Mouse (Mus musculus) erythroblast, embryonic 14.5 days (primary cell): ENCODE results near the gene Gm10665. TPM values are rescaled to one million over a fixed set of nuclear protein-coding genes. Genes with fewer than 3 reads are reported as not detected.
"Not testable (repeated sequence)": the region's sequence is repeated elsewhere in the genome, so short reads cannot be mapped to it uniquely, and the experiment has no call there.

Source experiments
- H3K27me3 ChIP-seq: 2 replicates; pipeline ENCODE4 v1.6.1; 2012; ENCODE audit warnings: inconsistent platforms; ENCODE audit not compliant: control insufficient read depth
- H3K36me3 ChIP-seq: 2 replicates; pipeline ENCODE4 v1.6.1; 2012; ENCODE audit warnings: mild to moderate bottlenecking, inconsistent platforms; ENCODE audit not compliant: control insufficient read depth
- H3K4me1 ChIP-seq: 2 replicates; pipeline ENCODE4 v1.6.1; 2012; ENCODE audit warnings: inconsistent platforms; ENCODE audit not compliant: control insufficient read depth
- H3K4me3 ChIP-seq: replicated peaks from 2 replicates; pipeline ENCODE3; 2012; ENCODE audit warnings: moderate library complexity, mild to moderate bottlenecking, inconsistent platforms
- H3K9me3 ChIP-seq: 2 replicates; pipeline ENCODE4 v1.6.1; 2012; ENCODE audit warnings: low read length, inconsistent platforms, mixed read lengths; ENCODE audit not compliant: control insufficient read depth
- polyA plus RNA-seq: library from polyadenylated mRNA; stranded (reverse); fragments of >175 nt; gene quantifications from 2 replicates; pipeline ENCODE4 v1.2.3, GENCODE M21; 2012

The Gm10665 gene
- polyA plus RNA-seq: not detected in 2 replicates

DNA sequence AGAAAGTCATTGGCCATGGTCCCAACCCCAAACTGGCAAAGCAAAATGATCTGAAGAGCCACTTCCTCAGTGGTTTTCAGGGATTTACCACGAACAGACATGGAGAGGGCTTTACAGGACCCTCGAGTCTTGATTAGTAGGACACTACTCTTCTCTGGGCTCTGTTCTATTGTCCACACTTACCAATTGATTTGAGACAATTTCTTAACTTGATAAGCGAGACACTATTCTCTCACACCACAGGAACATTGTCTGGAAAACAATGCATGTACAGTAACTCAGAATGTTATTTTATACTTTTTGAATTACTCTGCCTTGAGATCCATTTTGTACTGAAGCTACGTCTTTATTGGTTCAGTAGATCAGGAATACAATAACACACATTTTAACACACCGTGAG, at the start of gene Gm10665:
Gene Gm10665, minus strand, starts transcription at position 101 of the 400 bp plus-strand sequence.
- H3K36me3 ChIP-seq, H3K4me3 ChIP-seq, H3K9me3 ChIP-seq, H3K4me1 ChIP-seq, H3K27me3 ChIP-seq: not testable (repeated sequence)

GRCm38 (mm10) chr7:22499578-22499977, 35.7 kb upstream of the Gm10665 start, which contains the start of gene Vmn1r151:
Vmn1r151 (minus strand) TSS chr7:22499678.
- H3K4me1 ChIP-seq, H3K27me3 ChIP-seq, H3K36me3 ChIP-seq, H3K4me3 ChIP-seq, H3K9me3 ChIP-seq: not testable (repeated sequence)

- H3K9me3 ChIP-seq, H3K4me3 ChIP-seq, H3K4me1 ChIP-seq, H3K27me3 ChIP-seq, H3K36me3 ChIP-seq: not testable (repeated sequence)
Observed at GRCm38 (mm10) chr7:22438129-22438528, 25.7 kb downstream of the Gm10665 start, which contains the start of gene Vmn1r149. Vmn1r149 (minus strand) TSS chr7:22438229.

- not testable (repeated sequence) for H3K36me3 ChIP-seq, H3K9me3 ChIP-seq, H3K27me3 ChIP-seq, H3K4me1 ChIP-seq, H3K4me3 ChIP-seq
Observed at GRCm38 (mm10) chr7:22413283-22413682, 50.6 kb downstream of the Gm10665 start, which contains the start of gene Vmn1r148. Vmn1r148 (plus strand) TSS chr7:22413583.

Other genes starting within 250 kb of the Gm10665 start
- not detected in 2 replicates for gene Gm8453, start 234.6 kb downstream of the Gm10665 start, polyA plus RNA-seq
- not detected in 2 replicates for gene Gm4187, start 134.4 kb downstream of the Gm10665 start, polyA plus RNA-seq
- gene Gm8660, start 93.0 kb downstream of the Gm10665 start, polyA plus RNA-seq: not detected in 2 replicates
- not detected in 2 replicates for gene Vmn1r148, start 50.5 kb downstream of the Gm10665 start, polyA plus RNA-seq
- not detected in 2 replicates for gene Vmn1r149, start 25.8 kb downstream of the Gm10665 start, polyA plus RNA-seq
- not detected in 2 replicates for gene Vmn1r151, start 35.6 kb upstream of the Gm10665 start, polyA plus RNA-seq
- not detected in 2 replicates for gene Vmn1r152, start 58.9 kb upstream of the Gm10665 start, polyA plus RNA-seq
- not detected in 2 replicates for gene Gm8677, start 70.8 kb upstream of the Gm10665 start, polyA plus RNA-seq
- gene Gm4201, start 101.3 kb upstream of the Gm10665 start, polyA plus RNA-seq: not detected in 2 replicates
- not detected in 2 replicates for gene Gm4565, start 124.1 kb upstream of the Gm10665 start, polyA plus RNA-seq
- not detected in 2 replicates for gene Vmn1r155, start 193.9 kb upstream of the Gm10665 start, polyA plus RNA-seq
- gene Gm8693, start 228.2 kb upstream of the Gm10665 start, polyA plus RNA-seq: not detected in 2 replicates